Mouse (Mus musculus): Measurements from ENCODE around the gene Il22ra1. TPM values are rescaled to one million over a fixed set of nuclear protein-coding genes. Genes with fewer than 3 reads are reported as not detected.

Gene Il22ra1
- total RNA-seq, 1 experiment from 2014 or later = 0.67 TPM

GRCm38 (mm10) chr4:135771592-135771991, 43.6 kb downstream of the Il22ra1 start:
- no peak for DNase-seq

- peak; percentile 48 for DNase-seq
Measured at GRCm38 (mm10) chr4:135772671-135773070, 44.7 kb downstream of the Il22ra1 start.

GRCm38 (mm10) chr4:135774496-135774895, 46.5 kb downstream of the Il22ra1 start:
- no peak for DNase-seq

- DNase-seq = no peak
Measured at GRCm38 (mm10) chr4:135776850-135777249, 48.9 kb downstream of the Il22ra1 start.

- DNase-seq = no peak
Measured at GRCm38 (mm10) chr4:135779661-135780060, 51.7 kb downstream of the Il22ra1 start.

- peak; percentile 32 for DNase-seq
Measured at GRCm38 (mm10) chr4:135780255-135780654, 52.3 kb downstream of the Il22ra1 start.

- DNase-seq = no peak
Measured at GRCm38 (mm10) chr4:135781304-135781703, 53.3 kb downstream of the Il22ra1 start.

- no peak for DNase-seq
Measured at GRCm38 (mm10) chr4:135786581-135786980, 58.6 kb downstream of the Il22ra1 start.

- no peak for DNase-seq
Measured at GRCm38 (mm10) chr4:135787271-135787670, 59.3 kb downstream of the Il22ra1 start.

GRCm38 (mm10) chr4:135789135-135789534, 61.2 kb downstream of the Il22ra1 start:
- DNase-seq = no peak

- DNase-seq = no peak
Measured at GRCm38 (mm10) chr4:135792821-135793220, 64.8 kb downstream of the Il22ra1 start.

GRCm38 (mm10) chr4:135797931-135798330, 70.0 kb downstream of the Il22ra1 start:
- peak; percentile 73 for DNase-seq

- peak; percentile 94 for DNase-seq
Measured at GRCm38 (mm10) chr4:135801543-135801942, 73.6 kb downstream of the Il22ra1 start.

Other genes starting within 250 kb of the Il22ra1 start
- gene Stpg1, start 233.4 kb upstream of the Il22ra1 start, total RNA-seq (2021) = 0.19 and 1.1 TPM in 2 replicates
- gene Nipal3, start 233.1 kb upstream of the Il22ra1 start, total RNA-seq (2021) = 15.5 and 15.8 TPM in 2 replicates
- 0.23 and 0.37 TPM in 2 replicates for gene Grhl3, start 154.5 kb upstream of the Il22ra1 start, total RNA-seq (2021)
- gene Ifnlr1, start 41.9 kb upstream of the Il22ra1 start, total RNA-seq (2021) = 0.30 and 0.60 TPM in 2 replicates
- 0.59 and 0.75 TPM in 2 replicates for gene Myom3, start 31.5 kb downstream of the Il22ra1 start, total RNA-seq (2021)
- gene Srsf10, start 127.6 kb downstream of the Il22ra1 start, total RNA-seq (2021) = 119 and 125 TPM in 2 replicates
- 110 and 149 TPM in 2 replicates for gene Pnrc2, start 145.7 kb downstream of the Il22ra1 start, total RNA-seq (2021)
- gene Cnr2, start 167.2 kb downstream of the Il22ra1 start, total RNA-seq (2021) = 1.9 and 4.7 TPM in 2 replicates
- 90.1 and 94.3 TPM in 2 replicates for gene Fuca1, start 192.6 kb downstream of the Il22ra1 start, total RNA-seq (2021)
- 64.6 and 76.0 TPM in 2 replicates for gene Hmgcl, start 218.3 kb downstream of the Il22ra1 start, total RNA-seq (2021)
- 16.4 and 16.6 TPM in 2 replicates for gene Gale, start 235.6 kb downstream of the Il22ra1 start, total RNA-seq (2021)
- 57.2 and 63.9 TPM in 2 replicates for gene Lypla2, start 244.5 kb downstream of the Il22ra1 start, total RNA-seq (2021)

All from adrenal gland, postnatal 14 days (tissue).